Mouse (Mus musculus) embryo, embryonic 11 days (tissue): ENCODE measurements around the gene Map4k1.

Experiments
- DNase-seq: peaks from one replicate; pipeline ENCODE4 v3.0.0-alpha.2; 2015

The Map4k1 gene

DNA sequence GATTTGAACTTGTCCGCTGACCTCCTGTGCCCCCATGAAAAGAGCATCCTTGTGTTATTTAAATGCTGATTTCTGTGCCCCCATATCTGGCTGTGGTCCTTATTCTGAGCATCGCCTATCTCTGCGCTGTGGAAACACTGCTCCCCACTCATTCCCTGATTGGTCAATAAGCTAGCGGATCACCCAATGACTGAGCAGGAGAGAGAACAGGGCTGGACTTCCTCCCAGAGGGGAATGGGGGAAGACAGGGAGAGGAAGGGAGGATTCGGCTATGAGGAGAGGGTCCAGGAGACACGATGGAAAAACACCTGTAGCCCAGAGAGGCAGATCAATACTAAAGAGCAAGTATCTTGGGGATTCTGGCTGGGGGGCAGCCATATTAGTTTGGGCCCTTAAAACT, 46.9 kb downstream of the Map4k1 start:
- no peak for DNase-seq

- DNase-seq = no peak
Observed at GRCm38 (mm10) chr7:29029690-29030656, 48.1 kb downstream of the Map4k1 start.

DNA sequence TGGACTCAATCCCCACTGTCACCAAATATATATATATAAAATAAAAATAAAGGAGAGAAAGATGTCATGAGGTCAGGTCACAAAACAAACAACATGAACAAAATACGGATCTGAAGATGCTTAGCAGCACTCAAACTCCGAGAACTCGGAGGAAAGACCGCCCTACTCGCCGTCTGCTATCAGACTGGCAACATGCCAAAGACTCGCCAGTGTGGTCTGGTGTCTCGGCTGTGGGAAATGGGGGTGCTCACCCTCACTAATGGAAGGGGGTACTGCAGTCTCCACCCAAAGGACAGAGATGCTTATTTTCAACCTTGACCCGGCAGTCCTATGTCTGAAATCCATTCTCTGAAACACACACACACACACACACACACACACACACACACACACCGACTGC, 49.8 kb downstream of the Map4k1 start:
- DNase-seq = no peak

DNA sequence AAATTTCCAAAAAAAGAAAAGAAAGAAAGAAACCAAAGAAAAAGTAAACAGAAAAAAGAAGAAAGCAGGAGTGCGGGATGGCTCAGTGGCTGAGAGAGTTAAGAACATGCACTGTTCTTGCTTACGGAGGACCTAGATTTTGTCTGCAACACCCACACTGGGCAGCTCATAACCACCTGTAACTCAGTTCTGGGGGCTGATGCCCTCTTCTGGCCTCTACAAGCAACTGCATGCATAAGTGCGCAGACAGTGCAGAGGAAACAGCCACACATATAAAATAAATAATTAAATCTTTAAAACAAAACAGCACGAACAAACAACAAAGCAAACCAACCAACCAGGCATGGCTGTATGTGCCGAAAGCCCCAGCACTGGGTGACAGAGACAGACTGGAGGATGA, 50.8 kb downstream of the Map4k1 start:
- DNase-seq = no peak

- DNase-seq = no peak
Observed at GRCm38 (mm10) chr7:29037261-29037660, 55.4 kb downstream of the Map4k1 start.

- peak; percentile 93 for DNase-seq
Observed at GRCm38 (mm10) chr7:29039604-29039984, 57.7 kb downstream of the Map4k1 start.

GRCm38 (mm10) chr7:29039985-29040661, 58.3 kb downstream of the Map4k1 start:
- DNase-seq = peak; percentile 78

- no peak for DNase-seq
Observed at GRCm38 (mm10) chr7:29041194-29041593, 59.3 kb downstream of the Map4k1 start.

GRCm38 (mm10) chr7:29043016-29043673, 61.3 kb downstream of the Map4k1 start:
- no peak for DNase-seq

GRCm38 (mm10) chr7:29043674-29044057, 61.8 kb downstream of the Map4k1 start:
- no peak for DNase-seq

DNA sequence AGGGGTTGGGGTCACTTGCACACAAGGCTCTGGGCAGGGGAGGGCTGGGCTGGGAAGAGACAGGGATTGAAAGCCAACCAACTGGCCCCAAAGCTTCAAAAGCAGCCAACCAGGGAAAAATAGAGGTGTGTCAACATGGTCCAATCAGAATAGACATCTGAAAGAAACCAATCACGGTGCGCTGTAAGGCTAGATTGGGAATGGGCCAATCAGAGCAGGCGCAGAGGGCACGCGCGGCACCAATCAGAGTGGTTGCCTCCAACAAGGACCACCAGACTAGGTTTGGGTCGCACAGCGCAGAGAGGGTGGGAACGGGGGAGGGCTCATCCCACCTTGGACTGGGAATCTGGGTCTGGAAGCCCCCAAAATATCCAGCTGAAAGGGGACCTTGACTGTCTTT, 62.5 kb downstream of the Map4k1 start:
- peak; percentile 34 for DNase-seq

- DNase-seq = no peak
Observed at GRCm38 (mm10) chr7:29046533-29046932, 64.7 kb downstream of the Map4k1 start.

DNA sequence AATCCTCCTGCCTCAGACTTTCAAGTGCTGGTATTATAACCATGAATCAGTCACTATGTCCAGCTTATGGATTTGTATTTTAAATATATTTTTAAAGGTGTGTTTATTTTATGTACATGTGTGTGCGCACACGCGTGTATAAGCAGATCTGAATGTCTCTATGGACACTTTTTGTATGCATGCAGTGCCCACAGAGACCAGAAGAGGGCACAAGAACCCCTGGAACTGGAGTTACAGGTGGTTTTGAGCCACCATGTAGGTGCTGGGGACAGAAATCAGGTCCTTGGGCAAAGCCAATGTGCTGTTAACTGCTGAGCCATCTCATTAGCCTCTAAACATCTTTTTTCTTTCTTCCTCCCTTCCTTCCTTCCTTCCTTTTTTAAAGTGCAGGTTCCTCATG, 66.2 kb downstream of the Map4k1 start:
- DNase-seq = no peak

- no peak for DNase-seq
Observed at GRCm38 (mm10) chr7:29048615-29049014, 66.8 kb downstream of the Map4k1 start.

GRCm38 (mm10) chr7:29050797-29051196, 68.9 kb downstream of the Map4k1 start:
- DNase-seq = peak; percentile 63

DNA sequence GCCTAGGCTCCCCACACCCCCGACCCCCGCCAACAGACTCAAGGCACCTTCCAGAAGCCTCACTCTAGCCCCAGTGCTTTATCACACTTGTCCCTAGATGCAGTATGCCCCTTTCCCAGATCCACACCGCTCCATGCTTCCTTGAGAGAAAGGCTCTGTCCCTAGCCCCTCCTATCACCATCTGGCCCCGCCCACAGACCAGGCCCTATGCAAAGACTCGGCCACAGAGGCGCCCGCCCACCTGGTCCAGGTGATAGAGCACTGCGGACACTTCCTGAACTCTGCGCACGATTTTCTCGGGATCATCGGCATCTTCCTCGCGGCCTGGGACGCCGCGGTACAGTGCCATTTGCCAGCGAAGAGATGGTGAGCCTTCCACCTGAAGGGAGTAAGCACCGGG, 71.0 kb downstream of the Map4k1 start:
- no peak for DNase-seq
